Mouse (Mus musculus) ES-E14 (cell line): ENCODE measurements at regions not wholly inside any gene's neighbourhood (a gene's known extent, or its start where the extent isn't known, plus 50 kb on each side); places are given as distances from the start of the nearest gene placed in this dataset.
"Not testable (repeated sequence)": the region's sequence is repeated elsewhere in the genome, so short reads cannot be mapped to it uniquely, and the experiment has no call there.

ENCODE experiments used
- DNase-seq: peaks from one replicate; pipeline ENCODE4 v3.0.0-alpha.2; 2013; ENCODE audit warnings: low read depth, low spot score
- H3K27ac ChIP-seq: 2 replicates; pipeline ENCODE4 v1.5.1; 2012; ENCODE audit warnings: low read depth, mild to moderate bottlenecking, low read length, moderate library complexity, mixed read lengths; ENCODE audit not compliant: poor library complexity, insufficient read depth, severe bottlenecking
- H3K36me3 ChIP-seq: 2 replicates; pipeline ENCODE4 v1.6.1; 2012; ENCODE audit warnings: mild to moderate bottlenecking, low read length, moderate library complexity, mixed read lengths; ENCODE audit not compliant: control insufficient read depth, poor library complexity, insufficient read depth, severe bottlenecking
- H3K4me1 ChIP-seq, 2 experiments: fragments of 150-350 bp in 1 of 2; sonication (generic) in 1 of 2; 2 replicates each; pipeline ENCODE4 v1.6.1; 2012; ENCODE audit warnings: low read length in 2 of 2, mild to moderate bottlenecking in 1 of 2, mixed read lengths in 1 of 2; ENCODE audit not compliant: control insufficient read depth in 2 of 2, insufficient read depth in 2 of 2, poor library complexity in 1 of 2
- H3K4me3 ChIP-seq, 2 experiments: fragments of 150-350 bp in 1 of 2; sonication (generic) in 1 of 2; 2 replicates each; pipeline ENCODE4 v1.5.1; 2012; ENCODE audit warnings: low read length in 2 of 2, low read depth in 1 of 2, mild to moderate bottlenecking in 1 of 2, mixed read lengths in 1 of 2; ENCODE audit not compliant: insufficient read depth in 1 of 2, poor library complexity in 1 of 2, severe bottlenecking in 1 of 2
- H3K9ac ChIP-seq: 2 replicates; pipeline ENCODE4 v1.6.1; 2012; ENCODE audit warnings: low read depth, mild to moderate bottlenecking, low read length, mixed read lengths; ENCODE audit not compliant: poor library complexity, insufficient read depth, severe bottlenecking
- H3K9me3 ChIP-seq: fragments of 150-350 bp; sonication (generic); 2 replicates; pipeline ENCODE4 v1.6.1; 2012; ENCODE audit warnings: low read depth, mild to moderate bottlenecking, low read length; ENCODE audit not compliant: control insufficient read depth, insufficient read depth
- CHD2 ChIP-seq: IDR thresholded peaks from 2 replicates; pipeline ENCODE4 v1.6.1; 2014; ENCODE audit warnings: mild to moderate bottlenecking, low read depth, low read length, inconsistent platforms
- HCFC1 ChIP-seq: IDR thresholded peaks from 2 replicates; pipeline ENCODE4 v1.6.1; 2012; ENCODE audit warnings: low read length, inconsistent platforms, borderline replicate concordance; ENCODE audit not compliant: insufficient read depth
- MAFK ChIP-seq: IDR thresholded peaks from 2 replicates; pipeline ENCODE4 v1.6.1; 2014; ENCODE audit warnings: mild to moderate bottlenecking, low read depth, low read length, inconsistent platforms; ENCODE audit not compliant: insufficient read depth
- ZC3H11A ChIP-seq: IDR thresholded peaks from 2 replicates; pipeline ENCODE4 v1.6.1; 2012; ENCODE audit warnings: low read depth, mild to moderate bottlenecking, inconsistent platforms, low read length, borderline replicate concordance
- ZNF384 ChIP-seq: IDR thresholded peaks from 2 replicates; pipeline ENCODE4 v1.6.1; 2012; ENCODE audit warnings: low read depth, low read length, inconsistent platforms
- in situ Hi-C, 2 experiments: fragments of 600-800 bp; cut with MboI; formaldehyde crosslinking; loops; one replicate each; pipeline ENCODE4 v1.15.1; 2025; ENCODE audit warnings: low sequenced_read_pairs in 2 of 2, inconsistent platforms in 1 of 2; ENCODE audit not compliant: unreplicated experiment in 2 of 2

DNA sequence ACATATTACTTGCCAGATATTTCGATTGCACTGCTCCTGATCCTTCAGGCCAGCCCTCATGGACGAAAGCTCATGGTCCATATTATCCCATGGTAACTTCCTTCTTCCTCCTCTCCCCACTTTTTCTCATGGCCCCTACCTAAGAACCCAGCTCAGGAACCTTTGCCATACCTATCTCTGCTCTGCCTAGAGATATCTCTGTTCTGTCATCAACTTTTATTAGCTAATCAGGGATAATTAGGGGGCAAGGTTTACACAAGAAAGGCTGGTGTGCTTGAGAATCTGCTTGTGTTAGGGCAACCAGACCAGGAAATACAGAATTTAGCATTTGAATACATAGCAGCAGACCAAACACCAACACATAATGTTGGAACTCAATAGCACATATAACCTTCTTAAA, 278.4 kb upstream of the Gje1 start:
- in situ Hi-C loops, result no loop called here
- no peak overlapping the region for H3K27ac ChIP-seq

GRCm38 (mm10) chr10:14989601-14990140, 271.7 kb upstream of the Gje1 start:
- Histone ChIP-seq H3K9me3 (no peaks in the 10 kb centered on the region), H3K4me3 (no peak overlapping the region), H3K36me3 (no peaks in the 10 kb centered on the region), H3K27ac (no peak overlapping the region), H3K9ac (no peak overlapping the region), H3K4me1 (peaks cover 6 to 7% of the 10 kb centered on the region in 2 experiments; a peak in 3 of 4 replicates)
- DNase-seq, result no peak
- TF ChIP-seq ZNF384 (no peak), HCFC1 (no peak), ZC3H11A (no peak), CHD2 (no peak)
- in situ Hi-C loops, result no loop called here

More for the DNA sequence above, 278.4 kb upstream of the Gje1 start:
- Histone ChIP-seq H3K9ac (no peak overlapping the region), H3K9me3 (no peaks in the 10 kb centered on the region), H3K36me3 (no peaks in the 10 kb centered on the region), H3K4me3 (no peak overlapping the region), H3K4me1 (no peaks in the 10 kb centered on the region)
- TF ChIP-seq MAFK (no peak), ZC3H11A (no peak), ZNF384 (no peak), CHD2 (no peak), HCFC1 (no peak)
- no peak for DNase-seq

DNA sequence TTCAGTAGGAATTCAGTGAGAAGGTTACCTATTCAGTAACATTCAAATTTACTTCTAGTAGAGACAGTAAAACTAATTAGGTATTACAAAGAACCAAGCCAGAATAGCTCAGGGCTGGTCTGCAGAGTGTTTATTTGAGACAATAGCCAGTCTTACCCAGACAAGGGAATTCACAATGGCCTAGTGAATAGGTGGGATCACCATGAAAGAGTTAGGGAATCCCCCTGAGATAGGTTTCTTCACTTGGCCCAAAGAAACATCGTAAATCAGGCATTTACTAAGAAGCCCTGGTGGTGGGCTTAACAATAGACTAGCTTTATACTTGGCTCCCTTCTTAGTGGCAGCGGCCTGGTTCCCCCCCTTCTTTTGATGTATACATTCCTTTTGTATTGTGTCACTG, 268.6 kb upstream of the Gje1 start:
- not testable (repeated sequence) for H3K27ac ChIP-seq

DNA sequence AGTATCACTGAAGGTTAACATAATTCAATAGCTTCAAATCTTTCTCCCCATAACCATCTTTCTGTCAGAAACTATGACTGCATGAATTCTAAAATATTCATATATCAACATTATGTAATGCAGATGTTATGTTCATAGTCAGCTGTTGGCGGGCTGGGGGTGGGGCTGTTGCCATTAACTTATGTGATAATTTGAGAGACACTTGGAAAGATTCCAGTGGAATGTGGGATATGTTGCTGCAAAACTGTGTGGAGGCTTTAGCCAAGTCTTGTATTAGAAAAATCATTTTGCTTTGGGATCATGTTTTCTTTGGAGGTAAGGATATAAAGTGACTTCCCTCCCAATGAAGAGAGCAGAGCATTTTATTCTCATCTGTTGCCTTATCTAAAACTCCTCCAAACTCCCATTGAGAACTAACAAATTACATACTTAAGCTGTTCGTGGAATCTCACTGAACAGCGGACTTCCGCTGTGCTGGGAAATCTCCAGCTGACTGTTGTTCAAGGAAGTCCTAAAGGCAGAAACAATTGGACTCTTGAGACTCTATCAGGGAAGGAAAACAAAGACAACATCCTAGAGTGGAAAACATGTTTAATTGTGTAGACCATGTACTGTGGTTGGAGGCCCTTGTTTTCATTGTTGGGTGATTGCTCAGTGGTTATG, 260.2 kb upstream of the Gje1 start:
- Histone ChIP-seq H3K4me1 (no peaks in the 10 kb centered on the region), H3K36me3 (no peaks in the 10 kb centered on the region), H3K27ac (no peak overlapping the region), H3K9ac (no peak overlapping the region), H3K4me3 (no peak overlapping the region), H3K9me3 (no peaks in the 10 kb centered on the region)
- DNase-seq, result no peak
- in situ Hi-C loops, result no loop called here
- no peak for TF ChIP-seq ZNF384
- no peak for TF ChIP-seq HCFC1
- TF ChIP-seq ZC3H11A, result no peak
- TF ChIP-seq CHD2, result no peak
- no peak for TF ChIP-seq MAFK

More for the DNA sequence above, 268.6 kb upstream of the Gje1 start:
- H3K4me3 ChIP-seq, in situ Hi-C loops, H3K36me3 ChIP-seq, H3K9ac ChIP-seq, H3K9me3 ChIP-seq, DNase-seq, H3K4me1 ChIP-seq: not testable (repeated sequence)
